In genomic region chr7:143783996-143784829, GRCm38 (mm10) we compare ENCODE assay signal across 8 mouse cellular contexts. TPM values are rescaled to one million over a fixed set of nuclear protein-coding genes. Genes with fewer than 3 reads are reported as not detected.
A peak's percentile ranks its signal among the peaks of the same experiment; 100 is the strongest.
DNase-seq lines count a peak whose midpoint lies in the region; ATAC-seq and TF ChIP-seq lines count a peak whose summit lies in the region.

Gene Mrgpre (minus strand): TSS chr7:143784500.

- H3K9ac ChIP-seq in embryonic facial prominence, embryonic 12.5 days, result peak within 1 kb of the TSS; percentile 41
- peak within 1 kb of the TSS; percentile 63 for H3K9ac ChIP-seq in midbrain, embryonic 12.5 days (replicated peaks)

- ATAC-seq in embryonic facial prominence, embryonic 12.5 days (ENCODE audit: insufficient number of reproducible peaks, insufficient read depth, low FRiP score, low TSS enrichment), result peak; percentile 82
- peak; percentile 91 for ATAC-seq in midbrain, embryonic 12.5 days (ENCODE audit: low FRiP score, low read depth)

- peak; percentile 90 for DNase-seq in adrenal gland, postnatal 14 days
- DNase-seq in heart, adult 8-10 months (ENCODE audit: low spot score), result peak; percentile 89
- peak; percentile 92 for DNase-seq in kidney, adult 2 months
- peak; percentile 76 for DNase-seq in limb, embryonic 10.5 days (ENCODE audit: low spot score)
- no peak for DNase-seq in c-Kit-positive CD71-positive TER-119-positive erythroid progenitor cells, embryonic 14.5 days (ENCODE audit: low spot score)

- WGBS in embryonic facial prominence, embryonic 12.5 days, result 3% methylated on average over 20 of the region's 21 CpGs
- WGBS in kidney, adult 2 months, result 4% methylated on average over 21 of the region's 21 CpGs
- WGBS in limb, embryonic 10.5 days, result 4% methylated on average over 21 of the region's 21 CpGs
- 5% methylated on average over 21 of the region's 21 CpGs for WGBS in midbrain, embryonic 12.5 days
- WGBS in small intestine, adult 2 months, result 3% methylated on average over 21 of the region's 21 CpGs

- H3K36me3 ChIP-seq in embryonic facial prominence, embryonic 12.5 days, result no peaks in the 10 kb centered on the region
- H3K36me3 ChIP-seq in kidney, adult 2 months (ENCODE audit: control insufficient read depth, insufficient read depth, low read length), result no peaks in the 10 kb centered on the region
- no peaks in the 10 kb centered on the region for H3K36me3 ChIP-seq in limb, embryonic 10.5 days
- no peaks in the 10 kb centered on the region for H3K36me3 ChIP-seq in midbrain, embryonic 12.5 days
- H3K36me3 ChIP-seq in small intestine, adult 2 months (ENCODE audit: control insufficient read depth, insufficient read depth, low read length), result no peaks in the 10 kb centered on the region

- peaks cover 27% of the 10 kb centered on the region for H3K4me1 ChIP-seq in embryonic facial prominence, embryonic 12.5 days
- peaks cover 14% of the 10 kb centered on the region for H3K4me1 ChIP-seq in kidney, adult 2 months (ENCODE audit: control insufficient read depth, insufficient read depth, low read length)
- peaks cover 25% of the 10 kb centered on the region for H3K4me1 ChIP-seq in limb, embryonic 10.5 days
- peaks cover 17% of the 10 kb centered on the region for H3K4me1 ChIP-seq in midbrain, embryonic 12.5 days
- H3K4me1 ChIP-seq in small intestine, adult 2 months (ENCODE audit: control insufficient read depth, insufficient read depth, insufficient read length, low read length), result peaks cover 21% of the 10 kb centered on the region

- H3K4me3 ChIP-seq in embryonic facial prominence, embryonic 12.5 days, result peak within 1 kb of the TSS; percentile 36
- H3K4me3 ChIP-seq in kidney, adult 2 months (ENCODE audit: insufficient read depth, low read depth, low read length), result peak within 1 kb of the TSS; percentile 31
- H3K4me3 ChIP-seq in limb, embryonic 10.5 days, result peak within 1 kb of the TSS; percentile 58
- H3K4me3 ChIP-seq in midbrain, embryonic 12.5 days, result peak within 1 kb of the TSS; percentile 49
- H3K4me3 ChIP-seq in small intestine, adult 2 months (ENCODE audit: low read depth, low read length), result peak within 1 kb of the TSS; percentile 66

- H3K9me3 ChIP-seq in embryonic facial prominence, embryonic 12.5 days, result no peaks in the 10 kb centered on the region
- no peaks in the 10 kb centered on the region for H3K9me3 ChIP-seq in limb, embryonic 10.5 days (replicated peaks)
- H3K9me3 ChIP-seq in midbrain, embryonic 12.5 days, result no peaks in the 10 kb centered on the region

- peak within 1 kb of the TSS; percentile 63 for H3K4me2 ChIP-seq in embryonic facial prominence, embryonic 12.5 days (replicated peaks)
- H3K4me2 ChIP-seq in midbrain, embryonic 12.5 days (replicated peaks), result peak within 1 kb of the TSS; percentile 70

- no peak for TF ChIP-seq CTCF in kidney, adult 2 months (conservative IDR thresholded peaks at IDR 0.05; ENCODE audit: insufficient read depth, insufficient read length, low read depth, low read length)
- no peak for TF ChIP-seq CTCF in small intestine, adult 2 months (IDR thresholded peaks at IDR 0.05; ENCODE audit: extremely low read depth, insufficient read length, insufficient replicate concordance, low read depth, low read length)

- peak within 1 kb of the TSS; percentile 69 for H3K27ac ChIP-seq in embryonic facial prominence, embryonic 12.5 days
- peak within 1 kb of the TSS; percentile 34 for H3K27ac ChIP-seq in kidney, adult 2 months (ENCODE audit: insufficient read depth, low read depth, low read length)
- H3K27ac ChIP-seq in limb, embryonic 10.5 days, result peak within 1 kb of the TSS; percentile 87
- peak within 1 kb of the TSS; percentile 76 for H3K27ac ChIP-seq in midbrain, embryonic 12.5 days (replicated peaks)
- peak within 1 kb of the TSS; percentile 29 for H3K27ac ChIP-seq in small intestine, adult 2 months (ENCODE audit: insufficient read depth, low read depth, low read length)

- no peak for TF ChIP-seq POLR2A in kidney, adult 2 months (IDR thresholded peaks at IDR 0.05; ENCODE audit: low read depth, low read length)
- peak; percentile 25; the same call in 1 of the 2 replicates for TF ChIP-seq POLR2A in small intestine, adult 2 months (IDR thresholded peaks at IDR 0.05; ENCODE audit: low read depth, low read length)

- no peaks in the 10 kb centered on the region for H3K27me3 ChIP-seq in embryonic facial prominence, embryonic 12.5 days
- no peaks in the 10 kb centered on the region for H3K27me3 ChIP-seq in kidney, adult 2 months (replicated peaks; ENCODE audit: control insufficient read depth, insufficient read depth, low read length)
- peaks cover 6% of the 10 kb centered on the region; the same call in 1 of the 2 replicates for H3K27me3 ChIP-seq in limb, embryonic 10.5 days (ENCODE audit: low read depth, poor library complexity, severe bottlenecking)
- H3K27me3 ChIP-seq in midbrain, embryonic 12.5 days, result no peaks in the 10 kb centered on the region; the same call in 1 of the 2 replicates
- H3K27me3 ChIP-seq in small intestine, adult 2 months (ENCODE audit: control insufficient read depth, insufficient read depth, low read length), result no peaks in the 10 kb centered on the region

RNA-seq across cellular contexts. Expression of gene Mrgpre, which starts in this region (rescaled TPM):
- total RNA-seq in adrenal gland, postnatal 14 days (2021), result 2.1 and 2.7 TPM in 2 replicates
- 1.1 and 1.5 TPM in 2 replicates for polyA plus RNA-seq in embryonic facial prominence, embryonic 12.5 days (2016; fragmentation: Nextera tagmentation; extraction: Ambion mirVana)
- total RNA-seq in heart, adult 8-10 months (2022), result 1 to 10 TPM; 1.6 to 1.8 (median 1.6) TPM
- 2.3 and 2.8 TPM in 2 replicates for polyA plus RNA-seq in kidney, adult 2 months (2012; rRNA removed)
- polyA plus RNA-seq in limb, embryonic 10.5 days (2016; fragmentation: Nextera tagmentation; extraction: Ambion mirVana), result 1.1 and 1.9 TPM in 2 replicates
- 2.2 and 3.0 TPM in 2 replicates for polyA plus RNA-seq in midbrain, embryonic 12.5 days (2016; fragmentation: Nextera tagmentation; extraction: Ambion mirVana)
- polyA plus RNA-seq in small intestine, adult 2 months (2012; rRNA removed), result 1.6 and 3.6 TPM in 2 replicates

Comparison
In these comparisons a context has a peak if more than half of its experiments do, and no peak if none do; other contexts are left out.
1. H3K27ac ChIP-seq: peak in every context shown above with its lines; median percentile 87 in limb, embryonic 10.5 days; 76 in midbrain, embryonic 12.5 days; 69 in embryonic facial prominence, embryonic 12.5 days; 34 in kidney, adult 2 months; 29 in small intestine, adult 2 months.